Mouse (Mus musculus): ENCODE measurements around the gene Epha2. TPM values are rescaled to one million over a fixed set of nuclear protein-coding genes. Genes with fewer than 3 reads are reported as not detected.

The Epha2 gene
- total and polyA plus RNA-seq, 2 experiments from 2014 or later = 0.39 to 1.4 TPM

GRCm38 (mm10) chr4:141347365-141347797, 46.3 kb downstream of the Epha2 start:
- 72% methylated on average over 8 of the region's 8 CpGs for WGBS
- no peak for DNase-seq
- no peak overlapping the region for H3K27ac ChIP-seq (ENCODE audit: low read depth, low read length)

GRCm38 (mm10) chr4:141348616-141349015, 47.6 kb downstream of the Epha2 start:
- DNase-seq (no peak), ATAC-seq (no peak)
- H3K9me3 ChIP-seq (ENCODE audit: low read length) = no peaks in the 10 kb centered on the region
- no peaks in the 10 kb centered on the region for H3K4me1 ChIP-seq (ENCODE audit: insufficient read depth)
- H3K27me3 ChIP-seq (ENCODE audit: insufficient read depth, low read length) = no peaks in the 10 kb centered on the region
- no peak overlapping the region for H3K9ac ChIP-seq
- no peak overlapping the region for H3K27ac ChIP-seq (ENCODE audit: low read depth, low read length)
- no peak for TF ChIP-seq CTCF (IDR thresholded peaks at IDR 0.05; ENCODE audit: low read depth)
- no peak overlapping the region for H3K4me3 ChIP-seq (ENCODE audit: low read depth, low read length)
- no peak overlapping the region for H3K4me2 ChIP-seq (ENCODE audit: low read depth)
- no peaks in the 10 kb centered on the region for H3K36me3 ChIP-seq (ENCODE audit: insufficient read depth)
- WGBS = 57% methylated on average over 11 of the region's 11 CpGs

More at GRCm38 (mm10) chr4:141347365-141347797, 46.3 kb downstream of the Epha2 start:
- Histone ChIP-seq H3K36me3 (ENCODE audit: insufficient read depth) (no peaks in the 10 kb centered on the region), H3K4me1 (ENCODE audit: insufficient read depth) (no peaks in the 10 kb centered on the region), H3K4me2 (ENCODE audit: low read depth) (no peak overlapping the region), H3K9ac (no peak overlapping the region), H3K4me3 (ENCODE audit: low read depth, low read length) (no peak overlapping the region), H3K9me3 (ENCODE audit: low read length) (no peaks in the 10 kb centered on the region), H3K27me3 (ENCODE audit: insufficient read depth, low read length) (no peaks in the 10 kb centered on the region)
- ATAC-seq = no peak
- no peak for TF ChIP-seq CTCF (IDR thresholded peaks at IDR 0.05; ENCODE audit: low read depth)

GRCm38 (mm10) chr4:141350015-141350414, 49.0 kb downstream of the Epha2 start:
- Histone ChIP-seq H3K27ac (ENCODE audit: low read depth, low read length) (no peak overlapping the region), H3K4me1 (ENCODE audit: insufficient read depth) (no peaks in the 10 kb centered on the region), H3K36me3 (ENCODE audit: insufficient read depth) (no peaks in the 10 kb centered on the region), H3K4me2 (ENCODE audit: low read depth) (no peak overlapping the region), H3K4me3 (ENCODE audit: low read depth, low read length) (no peak overlapping the region), H3K27me3 (ENCODE audit: insufficient read depth, low read length) (no peaks in the 10 kb centered on the region), H3K9me3 (ENCODE audit: low read length) (no peaks in the 10 kb centered on the region), H3K9ac (no peak overlapping the region)
- WGBS = 87% methylated on average over 12 of the region's 12 CpGs
- DNase-seq (no peak), ATAC-seq (no peak)
- no peak for TF ChIP-seq CTCF (IDR thresholded peaks at IDR 0.05; ENCODE audit: low read depth)

- Histone ChIP-seq H3K9me3 (ENCODE audit: low read length) (no peaks in the 10 kb centered on the region), H3K27ac (ENCODE audit: low read depth, low read length) (no peak overlapping the region), H3K36me3 (ENCODE audit: insufficient read depth) (no peaks in the 10 kb centered on the region), H3K9ac (no peak overlapping the region), H3K4me3 (ENCODE audit: low read depth, low read length) (no peak overlapping the region), H3K4me1 (ENCODE audit: insufficient read depth) (no peaks in the 10 kb centered on the region), H3K27me3 (ENCODE audit: insufficient read depth, low read length) (no peaks in the 10 kb centered on the region), H3K4me2 (ENCODE audit: low read depth) (no peak overlapping the region)
- 64% methylated on average over 7 of the region's 7 CpGs for WGBS
- ATAC-seq (no peak), DNase-seq (no peak)
- no peak for TF ChIP-seq CTCF (IDR thresholded peaks at IDR 0.05; ENCODE audit: low read depth)
Observed at GRCm38 (mm10) chr4:141351972-141352371, 50.9 kb downstream of the Epha2 start.

GRCm38 (mm10) chr4:141352986-141353385, 51.9 kb downstream of the Epha2 start:
- DNase-seq (no peak), ATAC-seq (no peak)
- H3K27me3 ChIP-seq (ENCODE audit: insufficient read depth, low read length) = no peaks in the 10 kb centered on the region
- H3K4me3 ChIP-seq (ENCODE audit: low read depth, low read length) = no peak overlapping the region
- H3K4me1 ChIP-seq (ENCODE audit: insufficient read depth) = no peaks in the 10 kb centered on the region
- H3K36me3 ChIP-seq (ENCODE audit: insufficient read depth) = no peaks in the 10 kb centered on the region
- TF ChIP-seq CTCF (IDR thresholded peaks at IDR 0.05; ENCODE audit: low read depth) = no peak
- H3K4me2 ChIP-seq (ENCODE audit: low read depth) = no peak overlapping the region
- H3K27ac ChIP-seq (ENCODE audit: low read depth, low read length) = no peak overlapping the region
- WGBS = 76% methylated on average over 5 of the region's 5 CpGs
- H3K9ac ChIP-seq = no peak overlapping the region
- H3K9me3 ChIP-seq (ENCODE audit: low read length) = no peaks in the 10 kb centered on the region

- Histone ChIP-seq H3K27ac (ENCODE audit: low read depth, low read length) (no peak overlapping the region), H3K9ac (no peak overlapping the region), H3K36me3 (ENCODE audit: insufficient read depth) (no peaks in the 10 kb centered on the region), H3K9me3 (ENCODE audit: low read length) (no peaks in the 10 kb centered on the region), H3K4me2 (ENCODE audit: low read depth) (no peak overlapping the region), H3K4me1 (ENCODE audit: insufficient read depth) (no peaks in the 10 kb centered on the region), H3K27me3 (ENCODE audit: insufficient read depth, low read length) (no peaks in the 10 kb centered on the region), H3K4me3 (ENCODE audit: low read depth, low read length) (no peak overlapping the region)
- DNase-seq (no peak), ATAC-seq (no peak)
- WGBS = 64% methylated on average over 8 of the region's 8 CpGs
- no peak for TF ChIP-seq CTCF (IDR thresholded peaks at IDR 0.05; ENCODE audit: low read depth)
Observed at GRCm38 (mm10) chr4:141353868-141354267, 52.8 kb downstream of the Epha2 start.

GRCm38 (mm10) chr4:141357811-141358210, 56.8 kb downstream of the Epha2 start:
- no peaks in the 10 kb centered on the region for H3K9me3 ChIP-seq (ENCODE audit: low read length)
- DNase-seq (no peak), ATAC-seq (no peak)
- no peaks in the 10 kb centered on the region for H3K4me1 ChIP-seq (ENCODE audit: insufficient read depth)
- H3K9ac ChIP-seq = no peak overlapping the region
- TF ChIP-seq CTCF (IDR thresholded peaks at IDR 0.05; ENCODE audit: low read depth) = no peak
- H3K27ac ChIP-seq (ENCODE audit: low read depth, low read length) = no peak overlapping the region
- H3K27me3 ChIP-seq (ENCODE audit: insufficient read depth, low read length) = no peaks in the 10 kb centered on the region
- H3K4me3 ChIP-seq (ENCODE audit: low read depth, low read length) = no peak overlapping the region
- H3K36me3 ChIP-seq (ENCODE audit: insufficient read depth) = no peaks in the 10 kb centered on the region
- H3K4me2 ChIP-seq (ENCODE audit: low read depth) = no peak overlapping the region

DNA sequence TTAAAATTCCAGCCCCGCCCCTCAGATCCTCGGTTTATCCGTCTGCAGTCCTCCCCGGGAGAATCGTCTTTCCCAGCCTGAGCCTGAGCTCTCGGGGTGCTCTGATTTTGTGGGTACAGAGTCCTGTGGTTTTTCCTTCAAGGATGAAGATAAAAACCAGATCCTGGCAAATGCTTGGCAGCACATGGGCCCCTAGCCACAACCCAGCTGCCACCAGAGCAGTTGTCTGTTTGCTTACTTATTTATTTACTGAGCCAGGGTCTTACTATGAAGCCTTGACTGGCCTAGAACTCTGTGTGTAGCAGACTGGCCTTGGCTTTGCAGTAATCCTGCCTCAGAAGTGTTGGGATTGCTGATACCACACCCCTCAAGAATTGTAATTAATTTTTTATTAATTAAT, 58.2 kb downstream of the Epha2 start:
- Histone ChIP-seq H3K4me1 (ENCODE audit: insufficient read depth) (no peaks in the 10 kb centered on the region), H3K4me3 (ENCODE audit: low read depth, low read length) (no peak overlapping the region), H3K9me3 (ENCODE audit: low read length) (no peaks in the 10 kb centered on the region), H3K9ac (no peak overlapping the region), H3K27ac (ENCODE audit: low read depth, low read length) (no peak overlapping the region), H3K27me3 (ENCODE audit: insufficient read depth, low read length) (no peaks in the 10 kb centered on the region), H3K4me2 (ENCODE audit: low read depth) (no peak overlapping the region), H3K36me3 (ENCODE audit: insufficient read depth) (no peaks in the 10 kb centered on the region)
- no peak for TF ChIP-seq CTCF (IDR thresholded peaks at IDR 0.05; ENCODE audit: low read depth)
- DNase-seq = no peak
- no peak for ATAC-seq
- WGBS = 86% methylated on average over 6 of the region's 6 CpGs

Measured in forebrain, postnatal 0 days (tissue).